Mouse (Mus musculus): ENCODE data around the gene Cd99l2. TPM values are rescaled to one million over a fixed set of nuclear protein-coding genes. Genes with fewer than 3 reads are reported as not detected.

Gene Cd99l2
- polyA plus RNA-seq, 1 experiment from 2014 or later, result 33.0 TPM

GRCm38 (mm10) chrX:71464138-71464826 is 28.4 kb downstream of the Cd99l2 start:
- no peak for ATAC-seq (ENCODE audit: low FRiP score, low read depth)
- WGBS, result 81% methylated on average over 7 of the region's 7 CpGs

GRCm38 (mm10) chrX:71456078-71456737 is 36.4 kb downstream of the Cd99l2 start:
- ATAC-seq (ENCODE audit: low FRiP score, low read depth), result no peak
- Histone ChIP-seq H3K4me2 (replicated peaks) (no peak overlapping the region), H3K4me3 (no peak overlapping the region), H3K27ac (no peak overlapping the region), H3K36me3 (0 out of 2 replicates have a peak, but pooled peaks cover 2% of the 10 kb centered on the region), H3K4me1 (no peaks in the 10 kb centered on the region), H3K9me3 (no peaks in the 10 kb centered on the region), H3K27me3 (no peaks in the 10 kb centered on the region), H3K9ac (no peak overlapping the region)
- WGBS, result 85% methylated on average over 6 of the region's 6 CpGs

More at GRCm38 (mm10) chrX:71464138-71464826, 28.4 kb downstream of the Cd99l2 start:
- Histone ChIP-seq H3K4me3 (no peak overlapping the region), H3K36me3 (no peaks in the 10 kb centered on the region), H3K4me1 (no peaks in the 10 kb centered on the region), H3K9me3 (no peaks in the 10 kb centered on the region), H3K27ac (no peak overlapping the region), H3K9ac (no peak overlapping the region), H3K27me3 (no peaks in the 10 kb centered on the region), H3K4me2 (replicated peaks) (no peak overlapping the region)

GRCm38 (mm10) chrX:71442916-71443315 is 49.7 kb downstream of the Cd99l2 start:
- Histone ChIP-seq H3K4me3 (no peak overlapping the region), H3K4me1 (no peaks in the 10 kb centered on the region), H3K9me3 (no peaks in the 10 kb centered on the region), H3K27ac (no peak overlapping the region), H3K4me2 (replicated peaks) (no peak overlapping the region), H3K36me3 (0 out of 2 replicates have a peak, but pooled peaks cover 9% of the 10 kb centered on the region), H3K9ac (no peak overlapping the region), H3K27me3 (no peaks in the 10 kb centered on the region)
- WGBS, result 84% methylated on average over 5 of the region's 5 CpGs
- ATAC-seq (ENCODE audit: low FRiP score, low read depth), result no peak

- no peak for ATAC-seq (ENCODE audit: low FRiP score, low read depth)
- H3K36me3 ChIP-seq, result 0 out of 2 replicates have a peak, but pooled peaks cover 9% of the 10 kb centered on the region
- 87% methylated on average over 6 of the region's 6 CpGs for WGBS
Observed at GRCm38 (mm10) chrX:71439473-71439872, 53.2 kb downstream of the Cd99l2 start.

GRCm38 (mm10) chrX:71435542-71435941 is 57.1 kb downstream of the Cd99l2 start:
- Histone ChIP-seq H3K9me3 (no peaks in the 10 kb centered on the region), H3K4me1 (no peaks in the 10 kb centered on the region), H3K27me3 (no peaks in the 10 kb centered on the region), H3K4me2 (replicated peaks) (no peak overlapping the region), H3K27ac (no peak overlapping the region), H3K9ac (no peak overlapping the region), H3K4me3 (no peak overlapping the region), H3K36me3 (0 out of 2 replicates have a peak, but pooled peaks cover 6% of the 10 kb centered on the region)
- no peak for ATAC-seq (ENCODE audit: low FRiP score, low read depth)
- 88% methylated on average over 2 of the region's 2 CpGs for WGBS

More at GRCm38 (mm10) chrX:71439473-71439872, 53.2 kb downstream of the Cd99l2 start:
- Histone ChIP-seq H3K4me2 (replicated peaks) (no peak overlapping the region), H3K9me3 (no peaks in the 10 kb centered on the region), H3K4me3 (no peak overlapping the region), H3K27me3 (no peaks in the 10 kb centered on the region), H3K27ac (no peak overlapping the region), H3K9ac (no peak overlapping the region), H3K4me1 (no peaks in the 10 kb centered on the region)

GRCm38 (mm10) chrX:71434860-71435259 is 57.8 kb downstream of the Cd99l2 start:
- WGBS, result 81% methylated on average over 8 of the region's 8 CpGs
- no peaks in the 10 kb centered on the region for H3K9me3 ChIP-seq
- no peaks in the 10 kb centered on the region for H3K4me1 ChIP-seq
- H3K9ac ChIP-seq, result no peak overlapping the region
- no peak overlapping the region for H3K4me2 ChIP-seq (replicated peaks)
- no peak overlapping the region for H3K4me3 ChIP-seq
- H3K27me3 ChIP-seq, result no peaks in the 10 kb centered on the region
- no peak for ATAC-seq (ENCODE audit: low FRiP score, low read depth)
- H3K27ac ChIP-seq, result no peak overlapping the region
- 0 out of 2 replicates have a peak, but pooled peaks cover 3% of the 10 kb centered on the region for H3K36me3 ChIP-seq

GRCm38 (mm10) chrX:71434448-71434847 is 58.2 kb downstream of the Cd99l2 start:
- Histone ChIP-seq H3K27me3 (no peaks in the 10 kb centered on the region), H3K4me1 (no peaks in the 10 kb centered on the region), H3K4me2 (replicated peaks) (no peak overlapping the region), H3K4me3 (no peak overlapping the region), H3K36me3 (0 out of 2 replicates have a peak, but pooled peaks cover 3% of the 10 kb centered on the region), H3K27ac (no peak overlapping the region), H3K9ac (no peak overlapping the region), H3K9me3 (no peaks in the 10 kb centered on the region)
- no peak for ATAC-seq (ENCODE audit: low FRiP score, low read depth)
- WGBS, result 90% methylated on average over 1 of the region's 1 CpGs

- WGBS, result 90% methylated on average over 5 of the region's 5 CpGs
Observed at GRCm38 (mm10) chrX:71430900-71431299, 61.7 kb downstream of the Cd99l2 start.

GRCm38 (mm10) chrX:71427491-71427890 is 65.2 kb downstream of the Cd99l2 start:
- no peak overlapping the region for H3K27ac ChIP-seq
- peaks cover 3% of the 10 kb centered on the region; the same call in 1 of the 2 replicates for H3K36me3 ChIP-seq

More at GRCm38 (mm10) chrX:71430900-71431299, 61.7 kb downstream of the Cd99l2 start:
- Histone ChIP-seq H3K4me1 (no peaks in the 10 kb centered on the region), H3K9ac (no peak overlapping the region), H3K4me2 (replicated peaks) (no peak overlapping the region), H3K9me3 (no peaks in the 10 kb centered on the region), H3K36me3 (no peaks in the 10 kb centered on the region), H3K4me3 (no peak overlapping the region), H3K27ac (no peak overlapping the region), H3K27me3 (no peaks in the 10 kb centered on the region)
- no peak for ATAC-seq (ENCODE audit: low FRiP score, low read depth)

GRCm38 (mm10) chrX:71425746-71426519 is 66.7 kb downstream of the Cd99l2 start:
- H3K4me1 ChIP-seq, result no peaks in the 10 kb centered on the region
- no peak overlapping the region for H3K4me2 ChIP-seq (replicated peaks)
- H3K36me3 ChIP-seq, result peaks cover 4% of the 10 kb centered on the region; the same call in 1 of the 2 replicates
- H3K27ac ChIP-seq, result no peak overlapping the region
- no peak overlapping the region for H3K4me3 ChIP-seq
- peak; percentile 59; the same call in 1 of the 2 replicates for ATAC-seq (ENCODE audit: low FRiP score, low read depth)
- WGBS, result 51% methylated on average over 9 of the region's 9 CpGs
- no peaks in the 10 kb centered on the region for H3K27me3 ChIP-seq
- no peaks in the 10 kb centered on the region for H3K9me3 ChIP-seq
- H3K9ac ChIP-seq, result no peak overlapping the region

More at GRCm38 (mm10) chrX:71427491-71427890, 65.2 kb downstream of the Cd99l2 start:
- H3K9me3 ChIP-seq, result no peaks in the 10 kb centered on the region
- H3K4me3 ChIP-seq, result no peak overlapping the region
- no peak for ATAC-seq (ENCODE audit: low FRiP score, low read depth)
- H3K4me1 ChIP-seq, result no peaks in the 10 kb centered on the region
- no peak overlapping the region for H3K4me2 ChIP-seq (replicated peaks)
- no peak overlapping the region for H3K9ac ChIP-seq
- no peaks in the 10 kb centered on the region for H3K27me3 ChIP-seq

- no peaks in the 10 kb centered on the region for H3K4me1 ChIP-seq
- H3K4me2 ChIP-seq (replicated peaks), result no peak overlapping the region
- no peaks in the 10 kb centered on the region for H3K9me3 ChIP-seq
- H3K27me3 ChIP-seq, result no peaks in the 10 kb centered on the region
- no peak overlapping the region for H3K27ac ChIP-seq
- no peak for ATAC-seq (ENCODE audit: low FRiP score, low read depth)
- peaks cover 4% of the 10 kb centered on the region; the same call in 1 of the 2 replicates for H3K36me3 ChIP-seq
- H3K9ac ChIP-seq, result no peak overlapping the region
- no peak overlapping the region for H3K4me3 ChIP-seq
- WGBS, result 75% methylated on average over 1 of the region's 1 CpGs
Observed at GRCm38 (mm10) chrX:71424852-71425251, 67.8 kb downstream of the Cd99l2 start.

GRCm38 (mm10) chrX:71413616-71414015 is 79.0 kb downstream of the Cd99l2 start:
- Histone ChIP-seq H3K27me3 (no peaks in the 10 kb centered on the region), H3K27ac (no peak overlapping the region), H3K9me3 (no peaks in the 10 kb centered on the region), H3K4me2 (replicated peaks) (no peak overlapping the region), H3K36me3 (peaks cover 3% of the 10 kb centered on the region; the same call in 1 of the 2 replicates), H3K9ac (no peak overlapping the region), H3K4me1 (no peaks in the 10 kb centered on the region), H3K4me3 (no peak overlapping the region)
- 86% methylated on average over 4 of the region's 4 CpGs for WGBS
- ATAC-seq (ENCODE audit: low FRiP score, low read depth), result no peak

Data from limb, embryonic 13.5 days (tissue).